Mouse (Mus musculus) monocyte, adult 5-6 weeks (primary cell): Measurements from ENCODE around the gene Mybpc1. TPM values are rescaled to one million over a fixed set of nuclear protein-coding genes. Genes with fewer than 3 reads are reported as not detected.
"Not testable (repeated sequence)": the region's sequence is repeated elsewhere in the genome, so short reads cannot be mapped to it uniquely, and the experiment has no call there.

Experiments used
- ATAC-seq: fragments of 153-309, 156-312 bp; replicated peaks from 2 replicates; pipeline ENCODE4 v1.8.0; 2017; ENCODE audit warnings: mild to moderate bottlenecking; ENCODE audit not compliant: low TSS enrichment, insufficient number of reproducible peaks, severe bottlenecking, poor library complexity, low FRiP score
- total RNA-seq: library from RNA; stranded (forward); fragments of 200-1000, 200-491, 200-594 nt; gene quantifications from 3 replicates; pipeline ENCODE4 v1.2.3, GENCODE M21; 2017

Mybpc1 gene
- total RNA-seq, 1 experiment from 2014 or later, result not detected

DNA sequence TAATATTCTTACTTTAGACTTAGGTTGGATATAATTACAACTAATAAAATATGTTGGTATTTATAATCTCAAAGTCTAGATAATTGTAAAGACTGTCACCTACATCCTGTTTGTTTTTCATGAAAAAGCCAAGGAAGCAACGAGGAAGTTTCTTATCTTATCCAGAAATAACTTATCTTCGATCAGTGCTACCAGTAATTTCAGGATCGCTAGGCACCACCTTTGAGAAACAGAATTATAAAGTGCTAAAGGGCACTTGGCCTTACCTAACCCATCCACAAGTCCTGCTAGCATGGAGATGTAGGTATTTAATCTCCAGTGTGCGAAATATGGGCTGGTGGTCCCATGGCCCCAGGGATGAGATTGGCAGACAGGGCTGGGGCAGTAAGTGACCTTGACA is 102.0 kb downstream of the Mybpc1 start:
- no peak; the same call in 1 of the 2 replicates for ATAC-seq

DNA sequence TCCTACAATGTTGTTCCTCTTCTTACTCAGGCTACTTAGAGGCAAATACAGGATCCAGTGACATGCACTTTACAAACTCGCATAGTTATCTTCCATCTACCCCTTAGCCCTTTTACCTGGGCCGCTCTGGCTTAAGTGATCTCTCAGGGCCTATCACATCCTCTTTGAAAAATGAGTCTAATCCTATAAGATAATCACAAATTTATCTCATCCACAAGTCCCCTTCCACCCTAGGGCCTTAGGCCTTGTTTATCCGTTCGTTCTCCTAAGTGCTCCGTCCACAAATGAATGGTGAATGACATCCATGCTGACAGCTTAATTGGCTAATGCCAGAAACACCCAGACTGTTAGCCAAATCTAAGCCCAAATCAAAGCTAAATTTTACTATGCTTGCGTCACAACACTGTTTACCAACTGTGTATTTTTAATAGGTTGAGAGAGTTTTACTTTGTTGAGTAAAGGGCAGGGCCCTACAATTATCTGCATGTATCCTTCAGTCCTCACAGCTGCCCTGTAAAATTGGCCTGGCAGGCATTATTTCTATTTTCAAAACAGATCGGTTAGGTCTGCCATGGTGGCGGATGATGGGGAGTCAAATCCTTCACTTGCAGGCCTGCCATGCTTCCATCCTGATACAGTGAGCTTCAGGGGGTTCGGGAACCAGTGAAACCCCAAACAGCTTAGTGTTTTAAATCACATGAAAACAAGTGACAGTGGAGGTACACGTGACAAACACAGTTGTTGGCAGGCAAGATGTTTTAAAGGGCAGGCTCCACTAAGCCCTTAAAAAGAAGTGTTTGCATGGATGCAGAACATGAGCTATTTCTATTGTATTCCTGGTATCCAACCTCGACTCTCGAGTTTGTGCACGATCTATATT is 102.8 kb downstream of the Mybpc1 start:
- no peak for ATAC-seq

DNA sequence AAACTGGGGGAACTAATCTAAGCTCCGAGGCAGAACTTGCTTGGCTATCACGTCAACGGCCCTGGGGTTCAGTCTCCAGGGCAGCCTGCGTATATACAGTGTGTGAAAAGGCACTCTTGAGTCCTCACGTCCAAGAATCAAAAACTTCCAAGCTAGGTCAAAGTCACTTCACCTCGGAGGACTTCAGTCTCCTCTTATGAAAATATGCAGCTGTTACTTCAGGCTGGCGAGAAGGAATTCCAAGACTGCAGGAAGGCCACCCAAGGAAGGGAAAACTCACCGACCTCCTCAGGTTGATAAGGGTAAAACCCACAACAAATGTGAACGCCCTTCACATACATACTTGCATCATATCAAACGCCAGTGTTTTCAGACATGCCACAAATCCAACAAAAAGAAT is 103.6 kb downstream of the Mybpc1 start:
- ATAC-seq, result no peak

DNA sequence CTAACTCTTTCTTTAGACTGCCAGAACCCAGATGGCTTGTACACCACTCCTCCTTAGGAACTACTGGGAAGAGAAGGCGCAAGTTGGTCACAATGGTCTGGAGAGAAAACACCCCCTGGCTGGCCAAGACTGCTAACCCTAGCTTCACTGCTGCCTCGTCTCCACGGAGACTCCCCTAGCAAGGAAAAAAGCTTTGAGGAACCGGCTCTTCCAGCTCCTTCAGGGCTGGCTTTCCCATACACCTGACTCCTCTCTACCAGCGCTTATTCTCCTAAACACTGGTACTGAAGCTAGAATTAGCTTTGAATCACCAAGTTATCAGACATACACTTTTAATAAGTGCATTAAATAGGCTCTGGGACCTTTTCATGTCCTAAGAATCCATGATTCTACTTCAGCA is 105.0 kb downstream of the Mybpc1 start:
- no peak for ATAC-seq

DNA sequence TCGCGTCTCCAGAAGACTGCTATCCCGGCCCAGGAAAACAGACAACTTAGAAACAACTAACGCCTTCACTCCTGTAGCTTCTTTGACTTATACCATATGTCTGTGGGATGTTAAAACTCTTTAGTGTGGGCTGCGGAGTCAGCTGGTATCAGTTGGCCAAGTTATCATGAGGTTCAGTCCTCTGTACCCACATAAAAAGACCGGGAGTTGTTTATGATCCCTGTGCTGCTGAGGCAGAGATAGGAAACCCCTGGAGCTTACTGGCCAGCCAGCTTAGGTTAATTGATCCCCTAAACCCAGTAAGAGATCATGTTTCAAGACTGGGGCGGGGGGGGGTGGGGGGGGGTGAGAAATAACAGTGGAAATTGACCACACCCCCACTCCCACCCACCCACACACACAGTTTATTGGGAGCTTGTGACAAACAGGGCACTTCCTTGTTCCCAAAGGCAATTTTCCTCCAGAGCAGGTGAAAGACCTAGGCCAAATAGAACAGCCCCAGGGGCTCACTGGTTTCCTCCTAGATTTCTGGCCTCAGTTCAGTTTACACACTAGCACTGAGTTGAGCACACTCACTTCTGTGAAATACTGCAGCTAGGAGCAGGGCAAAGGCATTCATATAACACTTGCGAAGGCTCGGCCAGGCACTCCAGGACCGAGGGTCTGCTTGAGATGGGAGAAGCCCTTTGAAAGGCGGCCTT is 107.9 kb downstream of the Mybpc1 start:
- no peak for ATAC-seq

DNA sequence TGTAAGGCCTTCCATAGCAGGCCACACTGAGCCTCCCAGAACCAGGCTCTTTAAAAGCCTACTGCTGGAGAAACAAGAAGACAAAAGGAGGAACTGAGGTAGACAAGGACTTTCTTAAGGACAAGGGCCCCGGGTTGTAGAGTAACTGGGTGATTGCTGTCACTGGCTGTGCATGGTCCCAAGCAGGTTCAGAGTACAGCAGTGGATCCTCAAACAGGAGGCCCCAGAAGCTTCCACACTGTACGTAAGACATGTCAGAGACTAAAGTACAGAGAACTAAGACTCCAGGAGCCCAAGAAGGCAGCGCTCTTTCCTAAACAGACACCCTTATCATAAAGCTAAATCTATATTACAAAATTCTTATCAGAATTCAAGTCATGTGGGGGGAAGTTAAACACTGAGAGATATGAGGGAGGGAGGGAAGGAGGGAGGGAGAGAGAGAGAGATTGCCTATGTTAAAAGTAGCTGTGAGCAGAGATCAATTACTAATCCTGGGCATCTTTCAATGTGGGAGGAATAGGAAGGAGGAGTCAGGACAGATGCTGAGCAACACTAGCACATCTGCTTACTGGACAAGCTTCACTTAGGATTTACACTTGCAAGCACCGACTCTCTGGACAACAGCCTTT is 109.9 kb downstream of the Mybpc1 start:
- ATAC-seq, result no peak

DNA sequence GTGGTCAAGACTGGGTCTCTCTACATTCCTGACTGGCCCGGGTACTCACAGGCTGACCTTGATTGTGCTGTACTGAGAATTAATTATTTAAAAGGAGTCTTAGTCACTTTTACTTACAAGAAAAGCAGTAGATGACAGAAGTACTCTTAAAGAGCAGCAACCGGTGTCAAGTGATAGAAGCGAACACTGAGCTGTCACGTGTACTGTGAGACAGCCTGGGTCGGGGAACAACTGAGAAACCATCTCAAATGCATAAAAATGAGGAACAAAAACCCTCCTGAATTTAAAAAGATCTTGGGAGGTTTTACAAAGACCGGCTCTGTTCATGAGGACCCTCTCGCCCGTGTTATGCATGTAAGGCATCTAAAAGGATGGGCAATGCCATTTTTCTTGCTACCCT is 112.3 kb downstream of the Mybpc1 start:
- ATAC-seq, result no peak

DNA sequence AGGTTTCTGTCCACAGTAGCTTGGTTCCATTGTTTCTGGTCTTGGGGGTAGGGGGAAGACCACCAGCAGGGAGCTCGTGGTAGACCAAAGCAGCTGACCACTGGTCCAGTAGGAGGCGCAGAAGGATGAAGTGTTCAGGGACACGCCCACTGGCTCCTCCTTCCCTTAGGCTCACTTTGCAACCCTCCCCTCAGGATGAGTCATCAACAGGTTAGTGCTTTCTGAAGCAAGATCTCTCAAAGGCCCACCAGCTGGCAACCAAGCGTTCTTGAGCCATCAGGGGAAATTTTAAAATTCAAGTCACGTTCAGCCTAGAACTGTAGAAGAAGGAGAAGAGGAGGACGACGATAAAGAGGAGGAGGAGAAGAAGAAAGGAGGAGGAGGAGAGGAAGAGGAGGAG is 113.3 kb downstream of the Mybpc1 start:
- 0 out of 2 replicates have a peak, but pooled peaks have one; percentile 47 for ATAC-seq

DNA sequence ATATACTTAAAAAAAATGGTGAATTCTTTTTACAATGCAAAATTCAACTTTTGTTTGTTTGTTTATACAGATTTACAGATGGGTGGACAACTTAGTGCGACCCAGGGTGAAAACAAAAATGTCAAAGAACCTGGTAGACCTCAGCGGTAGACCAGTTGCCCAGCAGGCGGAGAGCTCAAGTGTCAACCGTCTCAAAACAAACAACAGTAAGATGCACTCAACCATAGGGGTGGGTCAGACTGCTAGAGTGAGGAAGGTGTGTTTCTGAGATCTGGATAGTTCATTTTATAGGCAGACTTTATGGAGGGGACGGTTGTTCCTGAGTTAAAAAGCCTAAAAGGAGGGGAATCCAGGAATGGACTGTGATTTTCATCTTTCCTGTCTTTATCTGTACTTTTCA is 116.3 kb downstream of the Mybpc1 start:
- ATAC-seq, result no peak

DNA sequence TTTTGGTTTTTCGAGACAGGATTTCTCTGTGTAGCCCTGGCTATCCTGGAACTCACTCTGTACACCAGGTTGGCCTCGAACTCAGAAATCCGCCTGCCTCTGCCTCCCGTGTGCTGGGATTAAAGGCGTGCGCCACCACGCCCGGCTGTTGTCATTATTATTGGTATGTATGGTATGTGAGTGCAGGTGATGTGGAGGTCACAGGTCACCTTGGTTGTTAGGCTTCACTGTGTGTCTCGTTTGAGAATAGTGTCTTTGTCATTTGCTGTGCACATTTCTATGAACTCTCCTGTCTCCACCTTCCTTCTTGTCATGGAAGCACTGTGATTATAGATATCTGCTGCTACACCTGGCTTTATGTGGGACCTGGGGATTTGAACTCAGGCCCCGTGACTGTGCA is 122.1 kb downstream of the Mybpc1 start:
- ATAC-seq, result not testable (repeated sequence)

Other genes starting within 250 kb of the Mybpc1 start
- 18.8 to 27.0 TPM (median 24.5 TPM) in 3 replicates for gene Dram1, start 226.1 kb downstream of the Mybpc1 start, total RNA-seq
- gene Gnptab, start 226.0 kb downstream of the Mybpc1 start, total RNA-seq, result 28.7 to 62.7 TPM (median 37.0 TPM) in 3 replicates
- gene Sycp3, start 145.6 kb downstream of the Mybpc1 start, total RNA-seq, result 0.68 to 3.5 TPM (median 2.7 TPM) in 3 replicates
- gene Chpt1, start 101.1 kb downstream of the Mybpc1 start, total RNA-seq, result 13.3 to 26.4 TPM (median 15.1 TPM) in 3 replicates
- 5.6 to 16.1 TPM (median 15.2 TPM) in 3 replicates for gene Spic, start 79.9 kb upstream of the Mybpc1 start, total RNA-seq
- 94.4 to 130 TPM (median 120 TPM) in 3 replicates for gene Arl1, start 125.7 kb upstream of the Mybpc1 start, total RNA-seq
- gene Utp20, start 221.7 kb upstream of the Mybpc1 start, total RNA-seq, result 7.4 to 17.3 TPM (median 12.4 TPM) in 3 replicates